Mouse (Mus musculus) CD4-positive, CD25-positive, alpha-beta regulatory T cell, adult 9 weeks (primary cell): ENCODE measurements around the gene Olfr878. TPM values are rescaled to one million over a fixed set of nuclear protein-coding genes. Genes with fewer than 3 reads are reported as not detected.

Source experiments
- polyA plus RNA-seq: library from polyadenylated mRNA; unstranded; fragments of 100-300 nt; shearing (Covaris generic); gene quantifications from one replicate; pipeline ENCODE4 v1.2.1, GENCODE M21; 2017

Olfr878 gene
- not detected for polyA plus RNA-seq

DNA sequence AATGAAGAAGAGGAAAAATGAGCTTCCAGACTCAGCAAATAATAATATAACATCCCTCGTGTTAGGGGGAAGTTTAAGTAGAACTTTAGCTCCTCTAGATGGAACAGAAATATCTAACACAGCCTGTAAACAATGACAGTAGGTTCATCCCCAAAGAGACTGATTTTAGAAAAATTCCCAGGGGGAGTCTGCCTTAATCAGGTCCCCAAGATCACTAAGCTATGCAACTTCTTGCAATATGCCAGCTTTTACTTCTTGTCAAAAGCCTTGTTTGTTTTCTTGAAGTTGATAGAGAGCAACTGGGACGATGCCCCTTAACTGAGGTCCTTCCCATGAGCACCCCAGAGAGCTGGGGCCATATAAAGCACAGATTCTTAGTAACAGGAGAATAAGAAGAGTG is at the start of gene Olfr878:
Gene Olfr878, plus strand, starts transcription at position 301 of the 400 bp plus-strand sequence.

GRCm38 (mm10) chr9:37896661-37897060 is 21.0 kb upstream of the Olfr878 start, which contains the start of gene Olfr145:
TSS of gene Olfr145 (plus strand) at chr9:37896724.

Other genes with a start within 250 kb of the Olfr878 start
- not detected for gene Panx3, start 248.6 kb upstream of the Olfr878 start, polyA plus RNA-seq
- not detected for gene Olfr160, start 201.6 kb upstream of the Olfr878 start, polyA plus RNA-seq
- not detected for gene Olfr874, start 172.7 kb upstream of the Olfr878 start, polyA plus RNA-seq
- not detected for gene Olfr875, start 146.0 kb upstream of the Olfr878 start, polyA plus RNA-seq
- 0.07 TPM for gene Olfr876, start 114.8 kb upstream of the Olfr878 start, polyA plus RNA-seq
- not detected for gene Olfr877, start 63.6 kb upstream of the Olfr878 start, polyA plus RNA-seq
- gene Olfr145, start 21.1 kb upstream of the Olfr878 start, polyA plus RNA-seq = 0.04 TPM
- 0.06 TPM for gene Olfr881, start 74.0 kb downstream of the Olfr878 start, polyA plus RNA-seq
- gene Olfr883, start 108.0 kb downstream of the Olfr878 start, polyA plus RNA-seq = not detected
- gene Olfr884, start 128.7 kb downstream of the Olfr878 start, polyA plus RNA-seq = not detected
- not detected for gene Olfr885, start 143.5 kb downstream of the Olfr878 start, polyA plus RNA-seq
- not detected for gene Olfr887, start 166.2 kb downstream of the Olfr878 start, polyA plus RNA-seq
- gene Olfr888, start 190.3 kb downstream of the Olfr878 start, polyA plus RNA-seq = not detected
- gene Olfr889, start 197.4 kb downstream of the Olfr878 start, polyA plus RNA-seq = not detected
- gene Olfr890, start 224.7 kb downstream of the Olfr878 start, polyA plus RNA-seq = 0.10 TPM